In genomic region chr8:120877005-120877404, GRCm38 (mm10) we compare ENCODE assay signal across 25 mouse cellular contexts.
DNase-seq lines count a peak whose midpoint lies in the region; ATAC-seq and TF ChIP-seq lines count a peak whose summit lies in the region.
"Had no signal": no experiment of that assay in that cellular context is flagged by ENCODE, and none has a peak within 500 bp of the region (broad histone marks: within the 10 kb centered on the region; RNA-seq: fewer than 3 reads in every experiment).

No protein-coding gene starts in this region.

- peak; percentile 33 to 67 for DNase-seq in lung, adult 18-20 months
- DNase-seq in lung, postnatal 14 days, result no peak
- DNase-seq in lung, postnatal 0 days (ENCODE audit: low spot score), result peak; percentile 47
- peak; percentile 71 for DNase-seq in lung, postnatal 36 days
- DNase-seq: adrenal gland, adult 8-10 months; adrenal gland, postnatal 25 days; cerebellum, adult 11-12 months; cerebellum, adult 8-10 months; cerebellum, postnatal 14 days; forebrain, postnatal 0 days; gastrocnemius, adult 2 months; gastrocnemius, postnatal 14 days; heart, adult 18-20 months; heart, postnatal 10 days; heart, postnatal 36 days had no signal

- H3K9me3 ChIP-seq in lung, postnatal 0 days (ENCODE audit: low read length), result no peaks in the 10 kb centered on the region
- H3K9me3 ChIP-seq in forebrain, embryonic 15.5 days, result no peaks in the 10 kb centered on the region
- H3K9me3 ChIP-seq: forebrain, embryonic 10.5 days; forebrain, embryonic 13.5 days; heart, embryonic 12.5 days; heart, embryonic 15.5 days; hindbrain, embryonic 10.5 days had no signal

- TF ChIP-seq CTCF in lung, postnatal 0 days (IDR thresholded peaks at IDR 0.05), result no peak

- H3K9ac ChIP-seq in lung, postnatal 0 days (replicated peaks; ENCODE audit: low read depth), result no peak overlapping the region
- H3K9ac ChIP-seq in forebrain, embryonic 15.5 days (replicated peaks), result no peak overlapping the region
- H3K9ac ChIP-seq: forebrain, embryonic 13.5 days; forebrain, postnatal 0 days; heart, embryonic 12.5 days; heart, embryonic 15.5 days; hindbrain, embryonic 13.5 days had no signal

- TF ChIP-seq EP300 in lung, postnatal 0 days (IDR thresholded peaks at IDR 0.05), result peak; percentile 83

- peak overlapping the region; percentile 87 for H3K27ac ChIP-seq in lung, postnatal 0 days (ENCODE audit: low read length)
- H3K27ac ChIP-seq in forebrain, embryonic 15.5 days (replicated peaks), result no peak overlapping the region
- H3K27ac ChIP-seq: forebrain, embryonic 10.5 days; forebrain, embryonic 13.5 days; gastrocnemius, adult 2 months; heart, embryonic 15.5 days; hindbrain, embryonic 10.5 days; hindbrain, embryonic 13.5 days had no signal

- peak; percentile 45 for ATAC-seq in lung, postnatal 0 days
- no peak for ATAC-seq in megakaryocyte-erythroid progenitor cell, adult 5-6 weeks (replicated peaks; ENCODE audit: low FRiP score, low TSS enrichment, poor library complexity, severe bottlenecking)
- ATAC-seq in forebrain, embryonic 15.5 days (replicated peaks), result no peak
- ATAC-seq: activated CD4-positive, CD25-positive, alpha-beta regulatory T cell, adult 4 months; forebrain, embryonic 13.5 days; forebrain, postnatal 0 days; hindbrain, embryonic 16.5 days had no signal

- peak overlapping the region; percentile 27; the same call in 1 of the 2 replicates for H3K4me2 ChIP-seq in lung, postnatal 0 days (replicated peaks; ENCODE audit: low read depth, low read length)
- H3K4me2 ChIP-seq in forebrain, embryonic 15.5 days (replicated peaks), result no peak overlapping the region
- H3K4me2 ChIP-seq: forebrain, embryonic 13.5 days; heart, embryonic 12.5 days; heart, embryonic 15.5 days; hindbrain, embryonic 13.5 days had no signal

- no peaks in the 10 kb centered on the region for H3K36me3 ChIP-seq in lung, postnatal 0 days (ENCODE audit: insufficient read depth, low read length)
- H3K36me3 ChIP-seq in forebrain, embryonic 15.5 days, result no peaks in the 10 kb centered on the region
- H3K36me3 ChIP-seq: forebrain, embryonic 10.5 days; heart, embryonic 12.5 days; heart, embryonic 15.5 days; hindbrain, embryonic 10.5 days; hindbrain, embryonic 13.5 days had no signal

- no peak overlapping the region for H3K4me3 ChIP-seq in lung, postnatal 0 days (ENCODE audit: low read depth, low read length)
- H3K4me3 ChIP-seq in forebrain, embryonic 15.5 days, result no peak overlapping the region
- H3K4me3 ChIP-seq: forebrain, embryonic 10.5 days; forebrain, embryonic 13.5 days; gastrocnemius, adult 2 months; heart, embryonic 12.5 days; heart, embryonic 15.5 days; hindbrain, embryonic 10.5 days; hindbrain, embryonic 13.5 days had no signal

- H3K27me3 ChIP-seq in lung, postnatal 0 days (replicated peaks; ENCODE audit: insufficient read depth, low read length), result no peaks in the 10 kb centered on the region
- peaks cover 19% of the 10 kb centered on the region for H3K27me3 ChIP-seq in forebrain, embryonic 15.5 days

- no peaks in the 10 kb centered on the region for H3K4me1 ChIP-seq in lung, postnatal 0 days (ENCODE audit: insufficient read depth, low read depth, low read length)
- H3K4me1 ChIP-seq in forebrain, embryonic 15.5 days, result no peaks in the 10 kb centered on the region
- H3K4me1 ChIP-seq: forebrain, embryonic 10.5 days; forebrain, embryonic 13.5 days; heart, embryonic 12.5 days; heart, embryonic 15.5 days; hindbrain, embryonic 13.5 days had no signal

- WGBS in lung, postnatal 0 days, result 51% methylated on average over 7 of the region's 7 CpGs
- WGBS in forebrain, embryonic 15.5 days, result 86% methylated on average over 7 of the region's 7 CpGs
